Mouse (Mus musculus): ENCODE data around the gene Fbxl4. TPM values are rescaled to one million over a fixed set of nuclear protein-coding genes. Genes with fewer than 3 reads are reported as not detected.
A peak's percentile ranks its signal among the peaks of the same experiment; 100 is the strongest.
"Not testable (repeated sequence)": the region's sequence is repeated elsewhere in the genome, so short reads cannot be mapped to it uniquely, and the experiment has no call there.

Fbxl4 gene
- 10 to 100 TPM; 22.2 to 24.4 (median 24.0) TPM for total RNA-seq (2022)

DNA sequence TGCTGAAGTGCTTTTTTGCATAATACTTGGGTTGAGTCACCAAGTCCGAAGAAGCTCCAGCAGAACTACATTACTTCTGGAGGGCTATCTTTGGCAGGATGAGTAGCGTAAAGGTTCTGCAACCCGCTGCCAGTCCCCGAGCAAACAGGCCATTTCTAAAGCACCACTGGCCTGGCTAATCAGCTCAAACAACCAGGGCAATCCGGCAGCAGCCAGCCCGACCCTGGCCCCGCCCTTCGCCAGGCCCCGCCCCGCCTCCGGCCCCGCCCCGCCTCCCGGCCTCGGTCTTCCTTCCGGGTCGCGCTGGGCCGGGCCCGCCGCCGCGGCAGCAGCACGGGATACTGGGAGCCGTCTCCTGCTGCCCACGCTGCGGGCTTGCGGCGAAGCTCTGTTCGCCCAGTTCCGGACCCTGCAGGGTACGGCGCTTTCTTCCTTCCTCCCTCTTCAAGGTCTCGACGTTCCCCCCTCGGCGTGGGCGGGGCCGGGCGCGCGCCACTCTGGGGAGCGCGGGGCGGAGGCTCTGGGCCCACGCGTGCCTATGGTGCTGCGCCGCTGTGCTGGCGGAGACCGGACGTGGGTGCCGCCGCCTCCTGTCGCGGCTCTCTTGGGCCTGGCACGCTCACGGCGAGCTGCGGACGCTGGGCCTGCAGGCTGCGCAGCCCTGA, at the start of gene Fbxl4:
TSS of gene Fbxl4 (plus strand) at position 278 of the 665 bp plus-strand sequence.
- peak; percentile 80 for DNase-seq

DNA sequence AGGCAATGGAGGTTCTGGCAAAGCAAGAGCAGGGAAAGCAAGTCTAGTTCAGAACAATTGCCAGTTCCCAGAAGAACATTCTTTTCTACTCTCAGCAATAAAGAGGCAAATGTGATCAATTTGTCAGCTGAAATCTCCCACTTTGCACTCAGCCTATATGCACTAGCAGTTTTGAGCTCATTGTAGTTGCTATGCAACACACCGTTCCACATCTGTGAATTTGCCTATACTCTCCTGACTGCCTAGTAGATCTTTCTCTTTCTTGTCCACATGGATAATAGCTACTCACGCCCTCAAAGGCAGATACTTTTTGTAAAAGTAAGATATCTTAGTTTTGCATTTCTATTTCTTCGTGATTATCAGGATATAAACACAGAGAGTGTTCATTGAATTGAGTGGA, 42.8 kb upstream of the Fbxl4 start:
- DNase-seq = no peak

DNA sequence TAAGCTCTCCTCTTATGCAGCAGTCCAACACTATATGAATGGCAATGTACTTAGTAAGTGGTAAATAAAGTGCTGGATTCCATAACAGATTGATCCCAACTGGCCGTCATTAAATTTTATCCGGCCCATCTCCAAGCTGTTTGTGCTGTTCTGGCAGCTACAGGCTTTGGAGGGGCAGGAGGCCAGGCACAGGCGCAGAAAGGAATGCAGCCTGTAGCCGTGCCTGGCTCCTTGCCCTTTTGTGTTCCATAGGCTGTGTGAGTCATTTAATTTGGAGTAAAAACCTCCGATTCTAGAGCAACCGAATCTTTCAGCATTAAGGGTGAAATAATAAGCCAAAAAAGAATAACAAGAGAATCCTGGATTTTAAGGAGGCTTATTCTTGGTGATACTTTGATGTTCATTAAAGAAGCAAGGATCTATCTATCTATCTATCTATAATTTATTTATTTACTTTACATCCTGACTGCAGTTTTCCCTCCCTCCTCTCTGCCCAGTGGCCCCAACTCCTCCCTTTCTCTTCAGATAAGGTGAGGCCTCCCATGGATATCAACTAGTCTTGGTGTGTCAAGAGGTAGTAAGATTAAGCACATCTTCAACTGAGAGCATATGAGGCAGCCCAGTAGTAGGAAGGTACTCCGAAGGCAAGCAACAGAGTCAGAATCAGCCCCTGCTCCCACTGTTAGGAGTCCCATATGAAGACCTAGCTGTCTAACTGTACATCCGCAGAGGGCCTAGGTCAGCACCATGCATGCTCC, 14.3 kb upstream of the Fbxl4 start:
- DNase-seq = no peak

DNA sequence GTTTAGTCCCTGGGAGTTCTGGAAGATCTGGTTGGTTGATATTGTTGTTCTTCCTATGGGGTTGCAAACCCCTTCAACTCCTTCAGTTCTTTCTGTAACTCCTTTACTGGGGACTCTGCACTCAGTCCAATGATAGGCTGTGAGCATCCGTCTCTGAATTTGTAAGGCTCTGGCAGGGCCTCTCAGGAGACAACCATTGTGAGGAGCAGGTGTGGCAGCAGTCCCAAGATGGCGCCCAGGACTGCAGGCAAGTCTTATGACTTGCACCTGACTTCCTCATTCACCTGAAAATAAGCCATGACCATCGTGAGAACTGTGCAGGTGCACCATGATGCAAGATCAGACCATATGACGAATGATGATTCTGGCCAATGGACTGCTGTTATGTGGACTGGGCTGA, 8.3 kb upstream of the Fbxl4 start:
- not testable (repeated sequence) for DNase-seq

DNA sequence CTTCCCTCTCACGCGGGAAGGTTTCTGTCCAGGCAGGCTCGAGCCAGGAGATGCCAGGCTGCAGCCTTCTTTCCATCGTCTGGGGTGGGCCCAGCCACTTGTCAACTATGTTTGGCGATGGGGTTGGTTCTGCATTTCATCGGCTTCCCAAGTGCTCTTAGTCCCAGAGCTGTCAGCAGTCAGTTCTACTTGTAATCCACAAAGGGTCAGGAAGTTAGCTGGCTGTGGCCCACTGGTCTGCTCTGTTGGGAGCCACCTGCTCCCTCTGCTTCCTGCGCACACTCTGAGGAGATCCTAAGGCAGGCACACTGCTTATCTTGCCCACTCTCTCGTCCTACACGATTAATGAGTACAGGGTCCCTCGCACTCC, 573 bp downstream of the Fbxl4 start:
- no peak for DNase-seq

DNA sequence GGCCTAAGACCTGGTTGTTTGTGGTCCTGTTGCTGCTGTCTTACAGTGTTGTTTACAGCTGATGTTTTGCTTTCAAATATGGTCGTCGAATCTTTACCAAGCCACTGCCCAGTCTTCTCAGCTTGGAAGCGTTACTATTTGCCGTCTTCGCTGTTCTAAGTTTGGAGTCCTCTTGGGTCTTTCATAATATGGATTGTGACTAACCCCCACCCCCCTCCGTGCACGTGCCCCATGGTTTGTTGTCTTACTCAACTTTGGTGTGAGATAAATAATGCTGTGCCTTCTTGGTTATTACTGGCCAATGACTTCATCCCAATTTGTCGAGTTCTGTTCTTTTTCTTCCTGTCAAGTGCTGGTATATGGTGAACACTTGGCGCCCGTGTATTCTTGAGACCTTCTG, 1.1 kb downstream of the Fbxl4 start:
- no peak for DNase-seq

DNA sequence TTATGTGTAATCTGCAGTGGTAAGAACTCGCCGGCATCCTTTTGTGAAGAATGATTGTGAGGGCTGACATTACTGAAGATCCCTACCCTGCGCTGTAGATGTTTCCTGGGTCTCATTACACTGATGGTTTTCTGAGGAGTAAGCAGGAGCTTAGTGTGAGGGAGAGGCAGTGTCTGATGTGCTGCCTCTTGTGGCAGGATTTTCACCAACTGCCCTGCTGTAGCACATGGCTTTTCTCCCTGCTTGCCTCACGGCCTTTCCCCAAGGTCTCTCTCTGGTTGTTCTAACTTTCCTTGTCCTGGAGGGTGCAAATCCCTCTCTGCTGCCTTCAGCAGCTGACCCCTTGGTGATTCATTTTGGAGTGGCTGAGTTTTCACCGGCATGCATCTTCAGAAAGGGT, 10.0 kb downstream of the Fbxl4 start:
- no peak for DNase-seq

DNA sequence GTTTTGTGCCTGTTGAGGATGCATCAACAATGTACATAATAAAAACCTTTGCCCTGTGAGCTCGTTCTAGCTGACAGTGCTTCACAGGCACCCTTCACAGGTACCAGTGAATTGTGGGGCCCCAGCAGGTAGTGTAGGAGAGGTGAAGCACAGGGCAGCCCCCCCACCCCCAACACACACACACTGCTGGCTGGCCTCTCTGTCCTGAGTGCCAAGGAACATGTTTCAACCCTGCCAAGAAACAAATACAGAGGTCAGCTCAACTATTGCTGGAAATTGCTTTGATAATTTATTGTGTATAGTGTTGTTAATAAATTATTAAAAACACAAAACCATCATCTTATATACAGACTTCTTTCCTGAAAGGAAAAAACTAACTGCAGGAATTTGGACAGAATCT, 21.2 kb downstream of the Fbxl4 start:
- DNase-seq = no peak

DNA sequence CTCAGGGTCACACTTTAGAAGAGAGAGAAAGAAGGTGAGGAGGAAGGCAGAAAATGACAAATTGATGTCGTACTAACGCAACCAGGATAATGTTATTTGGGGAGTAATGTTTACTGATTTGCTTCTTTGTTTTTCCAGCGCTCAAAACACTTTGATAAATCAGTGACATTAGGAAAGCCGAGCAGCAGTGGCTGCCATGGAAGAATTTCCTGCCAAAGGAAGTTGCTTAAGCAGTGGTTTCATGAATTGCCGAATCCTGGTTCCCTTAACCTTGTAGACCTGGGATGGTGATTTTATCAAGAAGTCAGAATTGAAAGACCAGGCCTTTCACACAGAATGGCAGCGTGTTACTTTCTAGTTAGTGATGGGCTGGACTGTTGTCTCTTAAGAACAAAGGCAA, 23.3 kb downstream of the Fbxl4 start:
- no peak for DNase-seq

DNA sequence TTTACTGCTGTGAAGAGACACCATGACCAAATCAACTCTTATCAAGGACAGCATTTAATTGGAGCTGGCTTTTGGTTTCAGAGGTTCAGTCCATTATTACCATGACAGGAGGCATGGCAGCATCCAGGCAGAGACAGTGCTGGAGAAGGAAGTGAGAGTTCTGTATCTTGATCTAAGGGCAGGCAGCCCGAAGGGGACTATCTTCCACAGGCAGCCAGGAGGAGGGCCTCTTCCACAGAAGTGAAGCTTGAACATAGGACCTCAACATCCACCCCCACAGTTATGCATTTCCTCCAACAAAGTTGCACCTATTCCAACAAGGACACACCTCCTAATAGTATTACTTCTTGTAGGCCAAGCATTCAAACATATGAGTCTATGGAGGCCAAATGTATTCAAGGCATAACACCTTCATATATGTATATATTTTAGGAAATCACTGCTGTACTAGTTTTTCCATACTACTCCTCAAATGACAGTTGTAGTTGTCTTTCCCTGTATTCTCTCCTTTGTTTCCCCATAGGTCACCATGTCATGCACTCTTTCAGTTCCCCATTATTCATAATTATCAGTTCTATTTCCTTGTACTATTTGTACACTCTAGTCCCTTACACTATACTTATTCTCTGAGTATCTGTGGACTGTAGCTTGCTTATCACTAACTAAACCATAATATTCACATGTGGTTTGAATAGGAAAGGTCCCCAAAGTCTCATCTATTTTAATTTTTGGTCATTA, 26.4 kb downstream of the Fbxl4 start:
- DNase-seq = no peak

DNA sequence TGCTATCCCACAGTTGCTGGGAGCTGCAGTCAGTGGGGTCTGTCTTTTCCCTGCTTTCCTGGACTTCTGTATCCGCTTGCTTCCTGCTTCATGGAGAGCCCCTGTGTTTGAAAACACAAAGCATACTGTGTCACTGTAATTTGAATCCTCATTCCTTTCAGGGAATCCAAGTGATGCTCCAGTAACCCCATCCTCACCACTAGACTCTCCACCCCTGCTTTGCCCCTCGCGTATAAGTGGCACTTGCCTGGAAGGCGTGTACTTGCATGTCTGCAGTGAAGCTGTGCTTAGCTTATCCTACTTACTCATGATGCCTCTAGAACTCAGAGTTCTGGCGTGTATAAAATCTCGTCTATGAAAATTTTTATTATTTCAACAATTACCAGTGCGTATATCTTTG, 32.7 kb downstream of the Fbxl4 start:
- DNase-seq = no peak

DNA sequence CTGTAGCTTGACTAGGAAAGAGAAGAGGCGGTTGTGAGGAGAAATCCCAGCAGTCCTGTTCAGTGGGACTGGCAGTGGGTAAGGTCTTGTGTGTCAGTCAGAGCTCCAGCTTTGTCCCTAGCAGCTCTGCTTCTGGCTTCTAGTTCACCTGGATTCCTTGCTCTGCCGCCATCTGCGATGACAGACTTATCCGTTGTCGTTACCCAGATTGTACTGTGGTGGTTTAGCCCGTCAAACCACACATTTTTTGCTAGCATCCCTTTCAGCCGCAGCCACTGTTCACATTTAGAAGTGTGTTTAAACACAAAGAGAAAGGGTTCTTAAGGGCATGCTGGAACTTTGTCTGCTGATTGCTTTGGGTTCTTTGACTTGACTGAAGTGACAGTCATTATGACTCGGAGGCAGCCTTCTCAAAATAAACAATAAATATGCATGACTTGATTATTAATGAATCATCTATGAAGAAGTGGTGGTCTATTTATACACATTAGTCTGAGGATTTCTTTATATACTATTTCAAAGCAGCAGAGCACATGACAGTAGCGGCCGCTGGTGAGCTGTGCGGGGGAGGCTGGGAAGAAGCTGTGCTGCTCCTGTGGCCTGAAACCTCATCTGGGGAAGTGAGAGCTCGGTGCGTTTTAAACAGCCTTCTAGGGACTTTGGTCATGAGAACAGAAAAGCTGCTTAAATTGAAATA, 35.6 kb downstream of the Fbxl4 start:
- no peak for DNase-seq

DNA sequence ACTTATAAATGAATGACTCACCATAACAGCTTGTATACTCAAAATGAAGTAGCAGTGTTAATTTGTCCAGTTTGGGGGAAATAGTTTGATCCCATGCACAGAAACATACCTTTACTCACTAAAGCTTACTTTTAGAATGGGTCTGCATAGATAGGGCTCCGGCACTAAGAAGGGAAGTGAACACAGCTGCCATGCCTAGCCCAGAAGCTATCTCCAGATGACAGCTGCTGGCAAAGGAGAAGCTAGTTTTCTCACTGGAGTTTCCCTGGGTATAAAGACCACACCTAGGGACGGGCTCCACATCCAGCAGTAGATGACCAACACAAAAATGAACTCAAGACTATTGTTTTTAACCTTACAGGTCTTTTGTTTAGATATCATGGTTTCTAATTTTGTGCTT, 38.1 kb downstream of the Fbxl4 start:
- DNase-seq = no peak

DNA sequence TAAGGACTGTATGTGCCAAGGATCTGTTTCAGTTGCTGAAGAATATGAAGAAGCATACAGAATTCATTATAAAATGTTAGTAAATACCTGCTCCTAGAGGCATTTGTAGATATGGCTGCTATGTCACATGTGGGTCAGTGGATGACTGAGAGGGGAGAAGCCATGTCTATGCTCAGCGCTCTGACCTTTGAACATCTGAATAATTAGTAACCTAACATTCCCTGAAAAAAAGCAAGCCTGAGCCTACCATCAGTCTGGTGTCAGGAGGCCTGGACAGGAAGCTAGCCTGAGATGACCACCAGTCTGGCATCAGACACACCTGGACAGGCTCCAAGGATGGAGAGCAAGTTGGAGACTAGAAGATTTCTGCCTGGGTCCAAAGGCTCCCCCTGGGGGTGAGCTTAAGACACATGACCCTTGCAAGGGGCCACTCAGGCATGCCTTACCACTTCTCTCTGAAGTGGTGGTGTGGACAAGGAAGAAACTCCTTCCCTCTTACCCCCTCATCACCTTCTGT, 39.2 kb downstream of the Fbxl4 start:
- no peak for DNase-seq

DNA sequence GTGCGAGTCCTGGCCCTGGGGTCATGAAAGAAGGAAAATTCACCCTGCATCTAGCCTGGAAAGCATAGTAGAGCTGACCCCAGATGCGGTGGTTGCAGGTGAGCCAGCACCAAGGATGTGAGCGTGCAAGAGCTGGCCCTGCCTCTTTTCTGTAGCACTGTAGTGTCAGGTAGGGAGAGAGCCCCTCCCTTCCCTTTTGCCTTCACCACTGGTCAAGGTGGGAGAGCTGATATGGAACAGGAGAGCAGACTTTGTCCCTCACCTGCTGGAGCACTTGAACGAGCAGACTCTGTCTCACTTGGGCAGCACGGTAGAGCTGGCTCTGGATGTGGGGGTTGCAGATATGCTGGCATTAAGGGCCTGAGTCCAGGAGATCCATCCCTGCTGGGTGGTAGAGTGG, 39.7 kb downstream of the Fbxl4 start:
- no peak for DNase-seq

DNA sequence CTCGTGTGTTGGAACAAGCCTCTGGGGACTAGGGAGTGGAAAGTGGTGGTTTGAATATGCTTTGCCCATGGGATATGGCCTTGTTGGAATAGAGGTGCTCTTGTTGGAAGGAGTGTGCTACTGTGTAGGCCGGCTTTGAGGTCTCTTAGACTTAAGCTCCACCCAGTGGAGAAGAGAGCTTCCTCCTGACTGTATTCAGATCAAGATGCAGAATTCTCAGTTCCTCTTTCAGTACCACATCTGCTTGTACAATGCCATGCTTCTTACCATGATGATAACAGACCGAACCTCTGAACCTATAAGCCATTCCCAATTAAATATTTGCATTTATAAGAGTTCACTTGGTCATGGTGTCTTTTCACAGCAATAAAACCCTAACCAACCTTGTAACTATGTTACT, 44.7 kb downstream of the Fbxl4 start:
- DNase-seq = no peak

DNA sequence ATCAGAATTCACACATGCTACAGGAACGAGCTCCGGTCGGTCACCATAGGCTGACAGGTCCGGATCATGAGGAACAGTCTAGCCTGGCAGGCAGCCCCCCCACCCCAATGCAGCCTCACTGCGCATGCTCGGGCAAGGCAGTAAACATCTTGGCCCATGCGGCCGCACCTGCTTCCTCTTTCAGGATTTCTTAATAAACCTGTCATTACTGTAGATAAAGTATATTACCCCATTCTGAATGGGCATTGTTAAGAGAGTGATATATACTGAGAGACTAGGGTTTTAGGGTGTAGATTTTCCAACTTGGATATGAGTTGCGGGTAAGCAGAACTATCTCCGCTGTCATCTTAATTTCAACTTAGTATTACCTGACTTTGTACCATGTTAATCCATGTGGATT, 45.6 kb downstream of the Fbxl4 start:
- DNase-seq = no peak

DNA sequence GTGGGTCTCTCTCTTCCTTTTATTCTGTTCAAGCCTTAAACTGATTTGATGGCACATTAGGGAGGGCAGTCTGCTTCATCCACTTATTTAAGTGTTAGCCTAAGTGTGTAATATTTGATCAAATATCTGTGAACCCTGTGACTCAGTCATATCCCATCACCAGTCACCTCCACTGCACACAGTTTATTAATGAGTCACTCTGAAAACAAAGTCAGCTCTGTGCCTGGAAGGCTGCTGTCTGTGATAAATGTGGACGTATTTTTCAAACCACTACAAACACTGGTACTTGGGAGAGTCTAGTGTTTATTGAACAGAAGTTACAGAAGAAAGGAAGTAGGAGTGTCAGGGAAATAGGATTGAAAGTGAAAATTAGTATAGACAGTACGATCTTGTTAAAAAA, 63.3 kb downstream of the Fbxl4 start:
- DNase-seq = no peak

DNA sequence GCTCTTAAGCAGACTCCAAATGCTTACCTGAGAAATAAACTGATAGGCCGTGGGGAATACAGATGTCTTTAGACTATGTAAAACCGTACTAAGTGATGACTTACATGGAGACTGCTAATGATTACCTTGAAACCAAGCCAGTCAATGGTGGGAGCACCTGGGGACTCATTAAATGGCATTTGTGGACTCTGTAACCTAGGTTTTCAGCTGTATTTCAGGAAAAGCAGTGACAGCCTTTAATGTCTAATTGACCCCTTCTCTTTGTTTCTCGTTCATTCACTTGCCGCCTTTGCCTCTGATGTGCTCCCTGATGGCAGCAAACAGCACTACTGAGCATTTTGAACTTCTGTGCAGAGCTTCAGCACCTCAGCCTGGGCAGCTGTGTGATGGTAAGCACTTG, 65.1 kb downstream of the Fbxl4 start:
- no peak for DNase-seq

DNA sequence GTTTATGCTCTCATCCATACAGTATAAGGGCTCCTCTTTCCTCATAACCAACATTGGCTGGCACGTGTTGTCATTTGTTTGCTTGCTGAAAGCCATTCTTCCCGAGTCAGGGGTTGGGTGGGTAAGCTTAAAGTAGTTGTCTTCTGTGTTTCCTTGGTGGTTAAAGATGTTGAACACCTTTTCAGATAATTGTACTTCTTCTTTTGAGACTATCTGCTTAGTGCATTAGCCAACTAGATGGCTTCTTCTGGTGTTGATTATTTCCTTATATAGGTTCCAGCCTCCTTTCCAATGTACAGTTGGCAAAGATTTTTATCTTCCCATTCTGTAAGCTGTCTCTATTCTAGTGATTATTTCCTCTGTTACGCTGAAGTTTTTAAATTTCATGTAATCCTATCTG, 70.8 kb downstream of the Fbxl4 start:
- no peak for DNase-seq

DNA sequence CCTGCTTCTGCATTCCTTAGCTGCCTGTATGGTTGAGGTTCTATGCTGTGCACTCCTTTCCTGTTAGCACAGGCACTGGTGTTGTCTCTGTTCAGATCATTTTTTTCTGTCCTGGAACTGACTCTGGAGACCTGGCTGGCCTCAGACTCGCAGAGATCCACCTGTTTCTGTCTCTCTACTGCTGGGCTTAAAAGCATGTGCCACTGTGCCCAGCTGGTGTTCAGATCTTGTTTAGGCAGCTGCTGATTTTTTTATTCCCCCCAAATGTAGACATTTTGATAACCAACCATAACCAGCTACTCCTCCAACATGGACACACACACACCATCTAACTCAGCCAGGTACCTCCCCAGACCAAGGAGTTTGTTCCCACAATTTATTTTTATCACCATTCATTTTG, 112.2 kb downstream of the Fbxl4 start:
- DNase-seq = no peak

DNA sequence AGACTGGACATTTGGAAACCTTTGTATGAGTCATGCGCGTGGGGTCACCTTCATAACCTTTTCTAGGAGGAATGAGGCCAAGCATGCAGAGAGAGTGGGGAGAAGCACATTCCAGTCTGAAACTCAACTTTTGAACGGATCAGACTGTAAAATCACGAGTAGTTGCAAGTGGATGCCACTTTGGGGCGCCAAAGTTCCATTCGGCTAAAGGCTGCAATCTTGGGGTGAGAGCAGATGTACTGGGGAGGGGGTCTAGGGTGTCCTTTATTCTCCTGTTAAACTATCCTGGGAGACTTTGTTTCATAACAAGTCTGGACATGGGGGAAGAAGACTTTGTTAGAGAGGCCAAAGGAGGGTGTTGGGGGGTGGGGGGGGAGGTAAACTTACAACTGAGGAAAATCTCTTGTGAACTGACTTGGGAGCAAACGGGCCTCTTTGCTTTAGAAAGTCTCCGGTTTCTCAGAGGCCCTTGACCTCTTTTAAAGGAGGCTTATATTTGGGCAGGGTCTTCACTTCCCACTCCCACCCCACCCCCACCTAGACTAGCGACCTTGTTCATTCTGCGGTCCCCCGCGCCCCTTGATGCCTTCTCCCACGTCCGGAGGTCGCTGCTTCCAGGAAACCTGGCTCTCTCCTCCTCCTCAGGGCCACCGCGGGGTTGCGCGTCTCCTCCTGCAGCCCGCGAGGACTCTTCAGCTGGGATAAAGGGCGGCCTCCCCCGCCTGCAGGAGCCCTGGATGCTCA, 119.8 kb downstream of the Fbxl4 start:
- DNase-seq = no peak

Measured in adrenal gland, adult 8-10 months (tissue).